Mouse (Mus musculus): ENCODE measurements around the gene Slc22a2. TPM values are rescaled to one million over a fixed set of nuclear protein-coding genes. Genes with fewer than 3 reads are reported as not detected.

Gene Slc22a2
- total and polyA plus RNA-seq, 2 experiments from 2014 or later: not detected

DNA sequence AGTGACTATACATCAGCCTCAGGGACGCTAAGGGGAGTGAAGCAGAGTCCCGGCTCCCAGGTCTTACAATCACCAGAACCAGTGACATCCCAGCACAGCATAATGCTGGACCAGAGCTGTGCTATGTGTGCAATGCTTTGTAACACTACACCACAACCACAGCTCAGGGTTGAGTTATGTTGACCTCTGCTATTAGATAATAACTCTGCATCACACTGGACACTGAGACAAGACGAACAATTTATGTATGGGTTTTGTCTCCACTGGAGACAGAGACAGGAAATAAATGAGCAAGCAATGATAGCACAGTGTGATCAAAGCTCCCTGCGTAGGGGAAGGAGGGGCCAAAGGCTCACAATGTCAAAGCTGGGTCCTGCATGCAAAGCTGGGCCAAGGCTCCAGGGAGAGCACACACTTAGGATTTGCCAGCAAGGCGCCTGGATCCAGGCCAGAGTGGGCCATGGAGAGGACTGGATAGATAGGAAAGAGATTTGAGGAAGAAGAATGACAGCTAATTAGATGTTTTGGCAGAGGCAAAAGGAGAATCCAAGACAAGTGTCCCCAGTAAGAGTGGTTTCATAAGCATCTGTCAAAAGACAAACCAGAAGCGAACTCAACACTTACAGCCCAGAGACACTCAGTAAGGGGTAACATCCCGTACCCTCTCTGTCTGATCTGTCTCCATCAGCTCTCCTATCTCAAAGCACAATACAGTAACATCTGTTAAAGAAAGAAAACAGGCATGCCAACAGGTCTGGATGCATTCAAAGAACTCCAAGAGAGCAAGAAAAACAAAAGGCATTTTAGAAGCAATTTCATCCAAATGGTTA is 48.1 kb downstream of the Slc22a2 start:
- DNase-seq (ENCODE audit: low spot score) (peak; percentile 43), ATAC-seq (ENCODE audit: insufficient read depth, low read depth) (peak; percentile 55; the same call in 1 of the 2 replicates)
- Histone ChIP-seq H3K27me3 (ENCODE audit: control insufficient read depth, insufficient read depth, low read length) (no peaks in the 10 kb centered on the region), H3K9me3 (replicated peaks; ENCODE audit: control insufficient read depth, low read length) (no peaks in the 10 kb centered on the region), H3K4me3 (ENCODE audit: low read depth, low read length) (no peak overlapping the region), H3K27ac (ENCODE audit: low read depth) (no peak overlapping the region), H3K36me3 (replicated peaks; ENCODE audit: control insufficient read depth, insufficient read depth, low read length) (no peaks in the 10 kb centered on the region), H3K4me2 (ENCODE audit: low read depth, low read length) (no peak overlapping the region), H3K4me1 (ENCODE audit: control insufficient read depth, insufficient read depth) (peaks cover 9% of the 10 kb centered on the region), H3K9ac (replicated peaks; ENCODE audit: low read depth, low read length) (no peak overlapping the region)
- WGBS: 14% methylated on average over 7 of the region's 7 CpGs
- TF ChIP-seq EP300 (IDR thresholded peaks at IDR 0.05; ENCODE audit: low read depth) (no peak), CTCF (IDR thresholded peaks at IDR 0.05; ENCODE audit: low read depth) (no peak)

DNA sequence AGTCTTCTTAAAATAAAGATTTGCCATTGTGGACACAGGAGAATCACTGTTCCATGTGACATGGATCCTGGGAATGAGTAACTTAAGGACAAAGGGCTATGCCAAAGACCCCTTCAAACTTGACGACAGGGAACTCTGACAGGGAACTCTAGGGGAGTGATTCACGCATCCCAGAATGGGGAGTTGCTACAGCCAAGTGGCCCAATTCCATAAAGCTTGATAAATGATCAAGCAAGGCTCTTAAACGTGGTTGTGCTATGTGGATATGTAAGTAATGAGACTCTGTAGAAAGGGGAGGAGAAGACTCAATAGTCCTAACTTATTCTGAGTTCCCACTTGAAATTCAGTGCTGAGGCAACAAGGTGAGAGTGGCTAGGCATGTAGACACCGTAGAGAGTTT is 50.9 kb downstream of the Slc22a2 start:
- TF ChIP-seq CTCF (IDR thresholded peaks at IDR 0.05; ENCODE audit: low read depth): no peak
- no peak for TF ChIP-seq EP300 (IDR thresholded peaks at IDR 0.05; ENCODE audit: low read depth)
- no peaks in the 10 kb centered on the region for H3K27me3 ChIP-seq (ENCODE audit: control insufficient read depth, insufficient read depth, low read length)
- H3K36me3 ChIP-seq (replicated peaks; ENCODE audit: control insufficient read depth, insufficient read depth, low read length): no peaks in the 10 kb centered on the region
- H3K4me2 ChIP-seq (ENCODE audit: low read depth, low read length): no peak overlapping the region
- H3K9ac ChIP-seq (replicated peaks; ENCODE audit: low read depth, low read length): no peak overlapping the region
- peaks cover 9% of the 10 kb centered on the region for H3K4me1 ChIP-seq (ENCODE audit: control insufficient read depth, insufficient read depth)
- ATAC-seq (ENCODE audit: insufficient read depth, low read depth): no peak
- H3K27ac ChIP-seq (ENCODE audit: low read depth): no peak overlapping the region
- H3K9me3 ChIP-seq (replicated peaks; ENCODE audit: control insufficient read depth, low read length): peaks cover 4% of the 10 kb centered on the region; the same call in 1 of the 2 replicates
- DNase-seq (ENCODE audit: low spot score): no peak
- no peak overlapping the region for H3K4me3 ChIP-seq (ENCODE audit: low read depth, low read length)
- WGBS: 42% methylated on average over 4 of the region's 4 CpGs

DNA sequence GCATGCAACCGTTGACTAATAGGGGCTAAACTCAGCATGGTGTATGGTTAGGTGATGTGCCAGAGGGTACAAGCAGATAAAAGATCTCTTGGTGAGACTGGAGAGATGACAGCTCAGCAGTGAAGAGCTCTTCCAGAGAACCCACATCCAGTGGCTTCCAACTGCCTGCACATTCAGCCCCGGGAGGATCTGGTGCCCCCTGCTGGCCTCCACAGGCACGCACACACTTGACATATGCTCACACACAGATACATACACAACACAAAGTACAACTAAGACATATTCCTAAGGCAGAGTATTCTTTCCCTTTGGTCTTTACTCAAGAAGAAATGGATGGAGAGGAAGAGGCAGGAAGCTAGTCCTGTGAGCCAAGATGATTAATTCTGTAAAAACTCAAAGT is 55.7 kb downstream of the Slc22a2 start:
- TF ChIP-seq EP300 (IDR thresholded peaks at IDR 0.05; ENCODE audit: low read depth) (no peak), CTCF (IDR thresholded peaks at IDR 0.05; ENCODE audit: low read depth) (no peak)
- Histone ChIP-seq H3K4me3 (ENCODE audit: low read depth, low read length) (no peak overlapping the region), H3K27ac (ENCODE audit: low read depth) (no peak overlapping the region), H3K4me1 (ENCODE audit: control insufficient read depth, insufficient read depth) (no peaks in the 10 kb centered on the region), H3K36me3 (replicated peaks; ENCODE audit: control insufficient read depth, insufficient read depth, low read length) (no peaks in the 10 kb centered on the region), H3K9me3 (replicated peaks; ENCODE audit: control insufficient read depth, low read length) (peaks cover 4% of the 10 kb centered on the region; the same call in 1 of the 2 replicates), H3K27me3 (ENCODE audit: control insufficient read depth, insufficient read depth, low read length) (no peaks in the 10 kb centered on the region), H3K4me2 (ENCODE audit: low read depth, low read length) (no peak overlapping the region), H3K9ac (replicated peaks; ENCODE audit: low read depth, low read length) (no peak overlapping the region)
- WGBS: 96% methylated on average over 3 of the region's 3 CpGs
- DNase-seq (ENCODE audit: low spot score) (no peak), ATAC-seq (ENCODE audit: insufficient read depth, low read depth) (no peak)

DNA sequence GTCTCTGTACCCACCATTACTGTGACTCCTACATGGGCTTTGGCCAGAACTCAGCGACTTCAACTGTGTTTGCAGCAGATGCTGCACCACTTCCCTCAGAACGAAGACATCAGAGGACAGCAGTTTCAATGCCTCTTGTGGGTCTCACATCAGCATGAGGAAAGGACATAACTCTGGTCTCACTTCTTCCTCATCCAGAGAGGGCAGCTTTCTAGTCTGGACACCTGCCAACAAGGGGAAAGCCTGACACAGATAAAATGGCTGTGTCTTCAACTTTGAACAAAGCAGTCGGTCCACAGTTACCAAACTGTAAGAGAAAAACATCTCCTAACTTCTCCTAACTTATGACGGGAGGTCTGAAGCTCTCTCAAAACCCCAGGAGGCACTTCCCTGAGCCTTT is 57.2 kb downstream of the Slc22a2 start:
- 62% methylated on average over 4 of the region's 4 CpGs for WGBS
- ATAC-seq (ENCODE audit: insufficient read depth, low read depth) (no peak), DNase-seq (ENCODE audit: low spot score) (no peak)
- no peak overlapping the region for H3K4me2 ChIP-seq (ENCODE audit: low read depth, low read length)
- H3K9me3 ChIP-seq (replicated peaks; ENCODE audit: control insufficient read depth, low read length): peaks cover 4% of the 10 kb centered on the region; the same call in 1 of the 2 replicates
- no peaks in the 10 kb centered on the region for H3K4me1 ChIP-seq (ENCODE audit: control insufficient read depth, insufficient read depth)
- no peaks in the 10 kb centered on the region for H3K27me3 ChIP-seq (ENCODE audit: control insufficient read depth, insufficient read depth, low read length)
- no peak for TF ChIP-seq CTCF (IDR thresholded peaks at IDR 0.05; ENCODE audit: low read depth)
- TF ChIP-seq EP300 (IDR thresholded peaks at IDR 0.05; ENCODE audit: low read depth): no peak
- no peak overlapping the region for H3K4me3 ChIP-seq (ENCODE audit: low read depth, low read length)
- no peak overlapping the region for H3K9ac ChIP-seq (replicated peaks; ENCODE audit: low read depth, low read length)
- no peak overlapping the region for H3K27ac ChIP-seq (ENCODE audit: low read depth)
- H3K36me3 ChIP-seq (replicated peaks; ENCODE audit: control insufficient read depth, insufficient read depth, low read length): no peaks in the 10 kb centered on the region

DNA sequence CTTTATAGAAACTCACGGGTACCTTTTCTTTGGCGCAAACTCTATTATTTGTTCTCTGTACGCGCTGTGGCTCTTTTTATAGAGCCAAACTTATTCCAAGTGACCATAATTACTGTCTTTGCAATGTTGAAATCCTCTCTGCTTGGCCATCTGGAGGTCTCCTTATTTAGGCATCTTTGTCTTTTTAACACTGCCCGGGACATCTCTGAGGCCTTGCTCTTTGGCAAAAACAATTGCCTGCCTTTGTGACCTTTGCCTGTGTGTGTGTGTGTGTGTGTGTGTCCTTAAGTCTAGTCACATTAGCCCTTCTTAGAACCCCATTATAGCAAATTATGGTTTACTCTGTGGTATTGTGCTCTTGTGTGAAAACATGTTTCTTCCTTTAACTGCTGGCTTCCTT is 61.5 kb downstream of the Slc22a2 start:
- no peak overlapping the region for H3K4me2 ChIP-seq (ENCODE audit: low read depth, low read length)
- H3K27ac ChIP-seq (ENCODE audit: low read depth): no peak overlapping the region
- 88% methylated on average over 5 of the region's 5 CpGs for WGBS
- no peaks in the 10 kb centered on the region for H3K27me3 ChIP-seq (ENCODE audit: control insufficient read depth, insufficient read depth, low read length)
- DNase-seq (ENCODE audit: low spot score) (no peak), ATAC-seq (ENCODE audit: insufficient read depth, low read depth) (no peak)
- H3K4me3 ChIP-seq (ENCODE audit: low read depth, low read length): no peak overlapping the region
- TF ChIP-seq EP300 (IDR thresholded peaks at IDR 0.05; ENCODE audit: low read depth) (no peak), CTCF (IDR thresholded peaks at IDR 0.05; ENCODE audit: low read depth) (no peak)
- H3K36me3 ChIP-seq (replicated peaks; ENCODE audit: control insufficient read depth, insufficient read depth, low read length): no peaks in the 10 kb centered on the region
- no peaks in the 10 kb centered on the region for H3K4me1 ChIP-seq (ENCODE audit: control insufficient read depth, insufficient read depth)
- no peaks in the 10 kb centered on the region for H3K9me3 ChIP-seq (replicated peaks; ENCODE audit: control insufficient read depth, low read length)
- H3K9ac ChIP-seq (replicated peaks; ENCODE audit: low read depth, low read length): no peak overlapping the region
